Mouse (Mus musculus) bone marrow macrophage, adult 2 months (primary cell): ENCODE measurements around the gene Dock2.

Experiments used
- CTCF ChIP-seq: IDR thresholded peaks from 2 replicates; pipeline ENCODE4 v1.5.1; 2012; ENCODE audit warnings: low read depth, mild to moderate bottlenecking, low read length, moderate library complexity
- POLR2A ChIP-seq: IDR thresholded peaks from 2 replicates; pipeline ENCODE4 v1.6.1; 2012; ENCODE audit warnings: mild to moderate bottlenecking, low read depth, low read length, borderline replicate concordance

- TF ChIP-seq POLR2A = no peak
- TF ChIP-seq CTCF = no peak
Measured at GRCm38 (mm10) chr11:34762125-34762524, 21.6 kb downstream of the Dock2 start.
